Mouse (Mus musculus) midbrain, embryonic 13.5 days (tissue): ENCODE data around the gene Slc15a4. TPM values are rescaled to one million over a fixed set of nuclear protein-coding genes. Genes with fewer than 3 reads are reported as not detected.

Source experiments
- ATAC-seq: fragments of 200-750 bp; cut with Nextera tagmentation; 2 replicates; pipeline ENCODE4 v1.8.0; 2017; ENCODE audit warnings: mild to moderate bottlenecking, moderate TSS enrichment, moderate library complexity
- H3K27ac ChIP-seq: fragments of 300-500 bp; sonication (generic); 2 replicates; pipeline ENCODE4 v1.5.1; 2015; ENCODE audit warnings: inconsistent platforms, mild to moderate bottlenecking, moderate library complexity
- H3K27me3 ChIP-seq: fragments of 300-500 bp; sonication (generic); 2 replicates; pipeline ENCODE4 v1.6.1; 2015; ENCODE audit warnings: mild to moderate bottlenecking, inconsistent platforms
- H3K36me3 ChIP-seq: fragments of 300-500 bp; sonication (generic); 2 replicates; pipeline ENCODE4 v1.6.1; 2015; ENCODE audit warnings: mild to moderate bottlenecking, inconsistent platforms
- H3K4me1 ChIP-seq: fragments of 300-500 bp; sonication (generic); replicated peaks from 2 replicates; pipeline ENCODE4 v1.6.1; 2015; ENCODE audit warnings: inconsistent platforms
- H3K4me2 ChIP-seq: fragments of 300-500 bp; sonication (generic); replicated peaks from 2 replicates; pipeline ENCODE4 v1.6.1; 2015; ENCODE audit warnings: moderate library complexity, mild to moderate bottlenecking, inconsistent platforms
- H3K4me3 ChIP-seq: fragments of 300-500 bp; sonication (generic); replicated peaks from 2 replicates; pipeline ENCODE4 v1.5.1; 2015; ENCODE audit warnings: mild to moderate bottlenecking, inconsistent platforms
- H3K9ac ChIP-seq: fragments of 300-500 bp; sonication (generic); replicated peaks from 2 replicates; pipeline ENCODE4 v1.6.1; 2015; ENCODE audit warnings: mild to moderate bottlenecking, inconsistent platforms
- H3K9me3 ChIP-seq: fragments of 300-500 bp; sonication (generic); 2 replicates; pipeline ENCODE4 v1.6.1; 2016; ENCODE audit warnings: mild to moderate bottlenecking, inconsistent platforms
- WGBS: fragments of 180-500 bp; shearing (Covaris S2); methylation state at CpG from one replicate; pipeline ENCODE4 v1.1.7; 2015; 5-methylcytosine and 5-hydroxymethylcytosine counted together
- polyA plus RNA-seq: library from polyadenylated mRNA; unstranded; fragments of >200 nt; fragmentation: Nextera tagmentation; extraction: Ambion mirVana; gene quantifications from 2 replicates; pipeline ENCODE4 v1.2.1, GENCODE M21; 2015

The Slc15a4 gene
- polyA plus RNA-seq, 1 experiment from 2014 or later: 24.4 TPM

DNA sequence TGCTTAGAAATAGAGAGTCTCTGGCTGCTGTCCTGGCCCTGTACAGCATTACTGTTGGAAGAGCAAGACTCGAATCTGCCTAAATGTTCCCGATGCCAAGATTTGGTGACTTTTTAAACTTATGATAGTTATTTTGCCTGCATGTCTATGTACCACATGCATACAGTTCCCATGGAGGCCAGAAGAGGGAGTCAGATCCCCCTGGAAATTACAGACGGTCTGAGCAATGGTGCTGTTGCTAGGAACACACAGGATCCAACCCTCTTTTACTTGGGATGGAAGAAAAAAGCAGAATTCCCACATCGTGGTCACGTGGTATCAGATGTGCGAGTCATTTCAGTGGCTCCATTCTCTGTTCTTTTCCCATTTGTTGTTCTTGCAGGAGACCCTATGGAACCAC, 39.8 kb downstream of the Slc15a4 start:
- 76% methylated on average over 6 of the region's 6 CpGs for WGBS
- Histone ChIP-seq H3K9me3 (no peaks in the 10 kb centered on the region), H3K27ac (no peak overlapping the region), H3K4me1 (no peaks in the 10 kb centered on the region), H3K36me3 (peaks cover 63% of the 10 kb centered on the region), H3K27me3 (no peaks in the 10 kb centered on the region), H3K9ac (no peak overlapping the region), H3K4me2 (no peak overlapping the region), H3K4me3 (no peak overlapping the region)
- no peak for ATAC-seq

- Histone ChIP-seq H3K27me3 (no peaks in the 10 kb centered on the region), H3K27ac (no peak overlapping the region), H3K4me2 (no peak overlapping the region), H3K9ac (no peak overlapping the region), H3K9me3 (no peaks in the 10 kb centered on the region), H3K4me3 (no peak overlapping the region), H3K36me3 (peaks cover 59% of the 10 kb centered on the region), H3K4me1 (no peaks in the 10 kb centered on the region)
- ATAC-seq: no peak
- WGBS: 74% methylated on average over 5 of the region's 5 CpGs
Measured at GRCm38 (mm10) chr5:127592406-127592805, 40.3 kb downstream of the Slc15a4 start.

GRCm38 (mm10) chr5:127587854-127588253, 44.8 kb downstream of the Slc15a4 start:
- Histone ChIP-seq H3K9ac (no peak overlapping the region), H3K4me2 (no peak overlapping the region)
- no peak for ATAC-seq

GRCm38 (mm10) chr5:127583658-127584057, 49.0 kb downstream of the Slc15a4 start:
- Histone ChIP-seq H3K27me3 (0 out of 2 replicates have a peak, but pooled peaks cover 3% of the 10 kb centered on the region), H3K36me3 (no peaks in the 10 kb centered on the region), H3K4me2 (no peak overlapping the region), H3K4me3 (no peak overlapping the region), H3K27ac (no peak overlapping the region), H3K9me3 (no peaks in the 10 kb centered on the region), H3K4me1 (no peaks in the 10 kb centered on the region), H3K9ac (no peak overlapping the region)
- no peak for ATAC-seq
- 90% methylated on average over 8 of the region's 8 CpGs for WGBS

More at GRCm38 (mm10) chr5:127587854-127588253, 44.8 kb downstream of the Slc15a4 start:
- Histone ChIP-seq H3K9me3 (no peaks in the 10 kb centered on the region), H3K4me3 (no peak overlapping the region), H3K4me1 (no peaks in the 10 kb centered on the region), H3K27ac (no peak overlapping the region), H3K36me3 (peaks cover 13% of the 10 kb centered on the region), H3K27me3 (no peaks in the 10 kb centered on the region)
- 76% methylated on average over 6 of the region's 6 CpGs for WGBS

DNA sequence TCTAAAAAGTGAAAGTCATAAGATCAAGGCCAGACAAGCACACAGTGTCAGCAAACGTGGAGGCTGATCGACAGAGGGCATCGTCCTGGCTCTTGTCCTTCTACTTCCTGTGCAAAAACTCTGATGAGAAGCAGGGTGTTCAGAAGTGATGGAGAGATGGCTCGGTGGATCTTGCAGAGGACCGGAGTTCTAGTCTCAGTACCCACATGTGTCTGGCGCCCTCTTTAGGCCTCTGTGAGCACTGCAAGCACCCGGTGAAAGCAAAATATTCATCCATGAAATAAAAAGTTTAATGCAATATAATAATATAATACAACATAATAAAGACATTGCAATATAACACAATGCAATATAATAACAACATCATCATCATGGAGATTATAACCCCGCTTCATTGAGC, 55.3 kb downstream of the Slc15a4 start:
- Histone ChIP-seq H3K9ac (no peak overlapping the region), H3K4me2 (no peak overlapping the region), H3K9me3 (no peaks in the 10 kb centered on the region), H3K4me1 (no peaks in the 10 kb centered on the region), H3K36me3 (no peaks in the 10 kb centered on the region), H3K27ac (no peak overlapping the region), H3K27me3 (0 out of 2 replicates have a peak, but pooled peaks cover 3% of the 10 kb centered on the region), H3K4me3 (no peak overlapping the region)
- 60% methylated on average over 8 of the region's 8 CpGs for WGBS
- no peak for ATAC-seq

GRCm38 (mm10) chr5:127567165-127567741, 65.4 kb downstream of the Slc15a4 start:
- ATAC-seq: no peak
- no peaks in the 10 kb centered on the region for H3K9me3 ChIP-seq
- H3K36me3 ChIP-seq: no peaks in the 10 kb centered on the region
- H3K27ac ChIP-seq: peak overlapping the region; percentile 14; the same call in 1 of the 2 replicates
- WGBS: 14% methylated on average over 6 of the region's 6 CpGs
- H3K9ac ChIP-seq: no peak overlapping the region
- H3K27me3 ChIP-seq: no peaks in the 10 kb centered on the region
- peaks cover 17% of the 10 kb centered on the region for H3K4me1 ChIP-seq
- no peak overlapping the region for H3K4me2 ChIP-seq
- H3K4me3 ChIP-seq: no peak overlapping the region

DNA sequence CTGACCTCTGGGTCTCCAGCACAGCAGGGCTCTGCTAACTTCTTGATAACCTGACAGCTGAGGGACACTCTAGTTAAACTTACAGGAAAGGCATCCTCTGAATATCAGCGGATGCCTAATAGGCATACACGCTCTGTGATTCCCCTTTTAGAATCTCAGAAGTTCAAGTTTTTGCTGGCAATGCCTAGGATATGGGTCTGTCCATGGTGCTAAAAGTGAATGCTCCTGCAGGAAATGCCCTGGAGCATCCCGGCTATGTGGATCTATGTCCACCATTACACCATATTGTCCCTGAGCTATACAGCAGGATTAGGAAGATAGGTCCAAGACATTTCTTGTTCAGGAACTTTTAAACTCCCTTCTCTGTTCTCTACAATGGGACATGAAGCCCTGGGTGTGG, 71.6 kb downstream of the Slc15a4 start:
- no peak overlapping the region for H3K4me3 ChIP-seq
- H3K27ac ChIP-seq: no peak overlapping the region
- no peaks in the 10 kb centered on the region for H3K27me3 ChIP-seq
- H3K9ac ChIP-seq: no peak overlapping the region
- no peak for ATAC-seq
- H3K36me3 ChIP-seq: no peaks in the 10 kb centered on the region; the same call in 1 of the 2 replicates
- 89% methylated on average over 3 of the region's 3 CpGs for WGBS
- H3K4me1 ChIP-seq: no peaks in the 10 kb centered on the region
- H3K4me2 ChIP-seq: no peak overlapping the region
- no peaks in the 10 kb centered on the region for H3K9me3 ChIP-seq

DNA sequence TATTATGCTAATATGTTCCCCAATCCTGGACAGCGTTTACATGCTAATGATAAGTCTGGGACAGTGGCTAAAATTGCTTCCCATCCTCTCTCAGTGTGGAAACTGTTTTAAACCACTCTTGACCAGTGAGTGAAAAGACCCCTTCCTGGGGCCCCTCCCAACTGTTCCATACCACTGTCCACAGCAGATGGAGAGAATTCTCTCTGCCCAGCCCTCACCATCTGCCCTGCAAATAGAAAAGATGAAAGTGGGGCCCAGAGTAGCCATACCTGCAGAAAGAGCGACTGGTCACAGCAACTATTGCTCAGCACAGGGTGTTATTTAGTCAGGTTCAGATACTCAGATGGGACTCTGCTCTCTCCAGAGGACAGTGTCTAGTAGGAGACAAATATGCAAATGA, 84.6 kb downstream of the Slc15a4 start:
- no peaks in the 10 kb centered on the region for H3K36me3 ChIP-seq
- ATAC-seq: no peak
- no peak overlapping the region for H3K27ac ChIP-seq
- H3K4me1 ChIP-seq: no peaks in the 10 kb centered on the region
- H3K9me3 ChIP-seq: no peaks in the 10 kb centered on the region
- WGBS: 79% methylated on average over 2 of the region's 2 CpGs
- H3K9ac ChIP-seq: no peak overlapping the region
- H3K4me3 ChIP-seq: no peak overlapping the region
- no peak overlapping the region for H3K4me2 ChIP-seq
- no peaks in the 10 kb centered on the region for H3K27me3 ChIP-seq

DNA sequence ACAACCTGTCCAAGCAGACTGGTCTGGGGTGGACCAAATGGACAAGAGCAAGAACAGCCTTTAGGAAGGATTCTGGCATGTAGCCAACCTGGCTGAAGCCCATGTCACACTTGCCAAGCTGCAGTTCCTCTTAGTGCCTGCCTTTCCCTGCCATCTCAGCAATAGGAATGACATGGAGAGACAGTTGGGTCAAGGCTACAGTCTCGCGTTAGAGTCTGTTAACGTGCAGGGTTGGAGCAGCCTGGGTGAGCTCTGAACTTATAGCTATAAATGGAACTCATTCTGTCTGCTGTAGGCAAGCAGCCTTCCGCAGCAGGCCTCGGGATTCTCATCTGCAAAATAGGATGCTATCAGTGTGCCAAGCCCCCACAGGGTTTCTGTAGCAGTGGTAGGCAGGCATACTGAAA, 86.1 kb downstream of the Slc15a4 start:
- ATAC-seq: no peak
- Histone ChIP-seq H3K27me3 (no peaks in the 10 kb centered on the region), H3K27ac (no peak overlapping the region), H3K9me3 (no peaks in the 10 kb centered on the region), H3K4me3 (no peak overlapping the region), H3K9ac (no peak overlapping the region), H3K4me1 (no peaks in the 10 kb centered on the region), H3K36me3 (no peaks in the 10 kb centered on the region), H3K4me2 (no peak overlapping the region)
- WGBS: 90% methylated on average over 5 of the region's 5 CpGs

Other genes starting within 250 kb of the Slc15a4 start
- 1.5 and 1.9 TPM in 2 replicates for gene Glt1d1, start 635 bp downstream of the Slc15a4 start, polyA plus RNA-seq